Mouse (Mus musculus) limb, embryonic 15.5 days (tissue): ENCODE data around the gene Pabpn1l. TPM values are rescaled to one million over a fixed set of nuclear protein-coding genes. Genes with fewer than 3 reads are reported as not detected.

Source experiments
- ATAC-seq: fragments of 200-750 bp; cut with Nextera tagmentation; 2 replicates; pipeline ENCODE4 v1.8.0; 2017; ENCODE audit warnings: low read depth, moderate TSS enrichment; ENCODE audit not compliant: insufficient number of reproducible peaks, low FRiP score, low TSS enrichment
- H3K27ac ChIP-seq: fragments of 300-500 bp; sonication (generic); 2 replicates; pipeline ENCODE4 v1.5.1; 2015; ENCODE audit warnings: moderate library complexity, mild to moderate bottlenecking, inconsistent platforms
- H3K27me3 ChIP-seq: fragments of 300-500 bp; sonication (generic); 2 replicates; pipeline ENCODE4 v1.6.1; 2015; ENCODE audit warnings: inconsistent platforms
- H3K36me3 ChIP-seq: fragments of 300-500 bp; sonication (generic); 2 replicates; pipeline ENCODE4 v1.6.1; 2015; ENCODE audit warnings: inconsistent platforms
- H3K4me1 ChIP-seq: fragments of 300-500 bp; sonication (generic); 2 replicates; pipeline ENCODE4 v1.6.1; 2015; ENCODE audit warnings: inconsistent platforms
- H3K4me2 ChIP-seq: fragments of 300-500 bp; sonication (generic); 2 replicates; pipeline ENCODE4 v1.6.1; 2015; ENCODE audit warnings: mild to moderate bottlenecking, inconsistent platforms
- H3K4me3 ChIP-seq: fragments of 300-500 bp; sonication (generic); 2 replicates; pipeline ENCODE4 v1.5.1; 2015; ENCODE audit warnings: mild to moderate bottlenecking, inconsistent platforms
- H3K9ac ChIP-seq: fragments of 300-500 bp; sonication (generic); 2 replicates; pipeline ENCODE4 v1.6.1; 2015; ENCODE audit warnings: inconsistent platforms
- H3K9me3 ChIP-seq: fragments of 300-500 bp; sonication (generic); 2 replicates; pipeline ENCODE4 v1.6.1; 2016; ENCODE audit warnings: inconsistent platforms
- WGBS: fragments of 180-500 bp; shearing (Covaris S2); methylation state at CpG from one replicate; pipeline ENCODE4 v1.1.7; 2015; 5-methylcytosine and 5-hydroxymethylcytosine counted together
- polyA plus RNA-seq: library from polyadenylated mRNA; unstranded; fragments of >200 nt; fragmentation: Nextera tagmentation; extraction: Ambion mirVana; gene quantifications from 2 replicates; pipeline ENCODE4 v1.2.1, GENCODE M21; 2015

Gene Pabpn1l
- polyA plus RNA-seq, 1 experiment from 2014 or later: not detected

GRCm38 (mm10) chr8:122610612-122611277 lies 11.8 kb downstream of the Pabpn1l start:
- Histone ChIP-seq H3K9ac (peak overlapping the region; percentile 61), H3K27me3 (no peaks in the 10 kb centered on the region), H3K4me2 (peak overlapping the region; percentile 96), H3K4me1 (peaks cover 24% of the 10 kb centered on the region), H3K9me3 (no peaks in the 10 kb centered on the region), H3K4me3 (peak overlapping the region; percentile 72), H3K27ac (peak overlapping the region; percentile 75; the same call in 1 of the 2 replicates), H3K36me3 (peaks cover 22% of the 10 kb centered on the region)
- 4% methylated on average over 20 of the region's 20 CpGs for WGBS
- 0 out of 2 replicates have a peak, but pooled peaks have one; percentile 3 for ATAC-seq

DNA sequence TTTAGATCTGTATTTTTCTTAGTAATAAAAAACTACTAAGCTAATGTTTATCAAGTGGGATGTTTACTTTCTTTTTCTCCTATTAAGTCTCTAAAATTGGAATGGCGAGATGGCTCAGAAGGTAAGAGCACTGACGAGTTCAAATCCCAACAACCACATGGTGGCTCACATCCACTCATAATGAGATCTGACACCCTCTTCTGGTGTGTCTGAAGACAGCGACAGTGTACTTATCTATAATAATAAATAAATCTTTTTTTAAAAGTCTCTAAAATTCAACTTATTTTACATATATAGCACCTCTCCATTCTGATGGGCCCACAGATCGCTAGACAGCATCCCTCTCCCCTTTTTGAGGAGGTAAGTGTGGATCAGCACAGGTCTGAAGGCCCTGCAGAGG lies 12.3 kb downstream of the Pabpn1l start:
- Histone ChIP-seq H3K4me3 (peak overlapping the region; percentile 72), H3K4me2 (peak overlapping the region; percentile 96; the same call in 1 of the 2 replicates)

DNA sequence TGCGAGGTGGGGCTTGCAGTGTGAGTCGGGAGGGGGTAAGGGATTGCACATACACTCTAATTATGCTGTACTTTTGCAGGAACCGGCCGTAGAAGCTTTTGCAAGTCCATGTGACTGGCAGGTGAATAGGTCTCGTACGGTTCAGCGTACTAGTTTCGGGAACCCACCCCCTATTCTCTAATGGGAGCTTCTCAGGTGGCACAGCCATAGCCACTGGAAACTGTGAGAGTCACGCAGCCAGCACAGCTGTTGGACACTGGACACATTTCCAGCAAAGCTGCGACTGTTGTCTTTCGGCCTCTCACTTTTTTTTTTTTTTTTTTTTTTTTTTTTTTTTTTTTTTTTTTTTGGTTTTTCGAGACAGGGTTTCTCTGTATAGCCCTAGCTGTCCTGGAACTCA lies 15.7 kb downstream of the Pabpn1l start:
- WGBS: 75% methylated on average over 11 of the region's 12 CpGs
- H3K27me3 ChIP-seq: no peaks in the 10 kb centered on the region
- H3K9ac ChIP-seq: no peak overlapping the region
- H3K36me3 ChIP-seq: no peaks in the 10 kb centered on the region
- H3K4me1 ChIP-seq: peaks cover 7% of the 10 kb centered on the region
- no peak overlapping the region for H3K4me2 ChIP-seq
- H3K27ac ChIP-seq: no peak overlapping the region
- no peaks in the 10 kb centered on the region for H3K9me3 ChIP-seq
- ATAC-seq: no peak
- H3K4me3 ChIP-seq: no peak overlapping the region

More for the DNA sequence above, 12.3 kb downstream of the Pabpn1l start:
- Histone ChIP-seq H3K36me3 (peaks cover 19% of the 10 kb centered on the region), H3K27ac (no peak overlapping the region), H3K9me3 (no peaks in the 10 kb centered on the region), H3K9ac (no peak overlapping the region), H3K4me1 (peaks cover 20% of the 10 kb centered on the region), H3K27me3 (no peaks in the 10 kb centered on the region)
- no peak for ATAC-seq
- WGBS: 58% methylated on average over 4 of the region's 4 CpGs

GRCm38 (mm10) chr8:122605367-122605766 lies 17.2 kb downstream of the Pabpn1l start:
- H3K9me3 ChIP-seq: no peaks in the 10 kb centered on the region
- ATAC-seq: no peak
- no peak overlapping the region for H3K4me3 ChIP-seq
- H3K4me1 ChIP-seq: peaks cover 1% of the 10 kb centered on the region; the same call in 1 of the 2 replicates
- H3K4me2 ChIP-seq: no peak overlapping the region
- no peak overlapping the region for H3K9ac ChIP-seq
- no peaks in the 10 kb centered on the region for H3K27me3 ChIP-seq
- whole genome bisulfite sequencing: 70% methylated on average over 4 of the region's 4 CpGs
- no peak overlapping the region for H3K27ac ChIP-seq
- H3K36me3 ChIP-seq: 0 out of 2 replicates have a peak, but pooled peaks cover 4% of the 10 kb centered on the region

- Histone ChIP-seq H3K4me1 (no peaks in the 10 kb centered on the region), H3K4me2 (no peak overlapping the region), H3K9ac (no peak overlapping the region), H3K9me3 (no peaks in the 10 kb centered on the region), H3K27me3 (no peaks in the 10 kb centered on the region), H3K36me3 (0 out of 2 replicates have a peak, but pooled peaks cover 4% of the 10 kb centered on the region), H3K27ac (no peak overlapping the region), H3K4me3 (no peak overlapping the region)
- 40% methylated on average over 1 of the region's 1 CpGs for WGBS
- no peak for ATAC-seq
Measured at GRCm38 (mm10) chr8:122604640-122605039, 17.9 kb downstream of the Pabpn1l start.

DNA sequence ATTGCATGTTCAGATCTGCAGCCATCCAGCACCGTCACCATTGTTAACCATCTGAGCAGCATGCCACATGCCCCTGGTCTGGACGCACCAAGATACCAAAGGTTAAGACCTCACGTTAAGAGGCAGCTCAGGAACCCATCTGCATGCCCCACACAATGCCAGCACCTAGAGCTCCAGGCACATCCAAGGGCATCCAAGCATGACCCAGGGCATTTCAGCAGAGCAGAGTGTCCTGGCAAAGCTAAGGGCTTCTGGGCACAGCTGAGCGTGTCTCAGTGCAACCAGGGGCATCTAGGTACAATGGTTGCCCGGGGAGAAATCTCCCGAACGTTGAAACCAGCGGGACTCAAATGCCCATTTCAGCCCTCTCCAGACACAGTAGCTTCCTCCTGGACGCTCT lies 21.9 kb downstream of the Pabpn1l start:
- 89% methylated on average over 9 of the region's 9 CpGs for WGBS
- no peaks in the 10 kb centered on the region for H3K4me1 ChIP-seq
- no peaks in the 10 kb centered on the region for H3K9me3 ChIP-seq
- H3K36me3 ChIP-seq: peaks cover 13% of the 10 kb centered on the region
- H3K4me3 ChIP-seq: no peak overlapping the region
- H3K4me2 ChIP-seq: no peak overlapping the region
- ATAC-seq: no peak
- H3K9ac ChIP-seq: no peak overlapping the region
- no peak overlapping the region for H3K27ac ChIP-seq
- H3K27me3 ChIP-seq: no peaks in the 10 kb centered on the region

DNA sequence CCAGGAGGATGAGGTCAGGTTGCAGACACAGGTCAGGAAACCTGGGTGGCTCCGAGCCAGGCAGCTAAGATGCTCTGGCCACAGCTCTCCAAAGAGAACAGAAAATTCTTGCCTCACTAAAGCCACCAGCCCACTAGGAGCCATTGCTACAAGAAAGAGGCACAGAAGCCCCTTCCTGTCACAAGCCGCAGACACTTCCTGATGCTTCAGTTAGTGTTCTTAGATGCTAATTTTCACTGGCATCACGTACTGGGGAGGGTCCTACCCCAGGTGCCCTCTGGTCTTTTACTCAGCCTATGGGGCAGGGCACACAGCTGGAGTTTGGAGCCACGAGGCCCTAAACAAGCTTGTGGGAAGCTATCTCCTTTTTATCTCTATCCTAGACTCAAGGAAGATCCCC lies 26.5 kb downstream of the Pabpn1l start:
- Histone ChIP-seq H3K9me3 (no peaks in the 10 kb centered on the region), H3K27me3 (no peaks in the 10 kb centered on the region), H3K36me3 (peaks cover 9% of the 10 kb centered on the region), H3K27ac (no peak overlapping the region), H3K4me1 (0 out of 2 replicates have a peak, but pooled peaks cover 6% of the 10 kb centered on the region), H3K4me2 (no peak overlapping the region), H3K4me3 (no peak overlapping the region), H3K9ac (no peak overlapping the region)
- WGBS: 49% methylated on average over 4 of the region's 4 CpGs
- no peak for ATAC-seq

DNA sequence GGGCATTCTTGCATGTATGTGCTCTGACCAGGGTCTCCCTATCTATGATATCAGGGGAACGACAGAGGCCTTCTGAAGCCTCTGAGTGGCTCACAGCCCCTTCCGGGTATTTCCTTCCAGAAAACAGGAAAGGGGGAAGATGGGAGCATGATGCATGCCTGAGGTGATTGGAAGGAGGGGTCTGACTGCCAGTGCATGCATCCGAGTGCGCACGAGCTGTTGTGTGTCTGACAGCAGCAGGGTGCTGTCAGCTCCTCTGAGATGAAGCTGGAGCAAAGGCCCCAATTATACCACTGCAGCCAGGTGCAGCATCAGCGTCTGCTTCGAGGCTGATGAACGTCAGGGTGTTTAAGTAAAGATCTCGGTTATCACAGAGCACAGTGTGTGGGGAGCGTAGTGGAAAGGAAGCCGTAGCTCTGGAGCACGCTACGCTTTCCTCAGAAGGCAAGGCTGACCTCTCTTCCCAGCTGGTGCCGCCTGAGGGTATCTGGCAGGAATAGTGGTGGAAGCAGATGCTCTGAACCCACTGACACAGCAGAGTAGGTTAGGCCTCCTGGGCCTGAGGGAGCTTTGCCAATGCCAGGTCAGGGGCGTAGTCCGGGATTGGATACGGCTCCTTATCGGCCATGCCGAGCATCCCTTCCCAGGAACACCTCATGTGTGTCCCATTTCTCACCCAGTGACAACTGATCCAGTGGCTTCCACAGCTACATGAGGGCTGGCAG lies 28.6 kb downstream of the Pabpn1l start:
- Histone ChIP-seq H3K36me3 (peaks cover 9% of the 10 kb centered on the region), H3K4me2 (no peak overlapping the region), H3K4me3 (no peak overlapping the region), H3K9ac (no peak overlapping the region), H3K4me1 (0 out of 2 replicates have a peak, but pooled peaks cover 6% of the 10 kb centered on the region), H3K27me3 (no peaks in the 10 kb centered on the region), H3K27ac (no peak overlapping the region), H3K9me3 (no peaks in the 10 kb centered on the region)
- ATAC-seq: no peak
- WGBS: 76% methylated on average over 19 of the region's 19 CpGs

- no peak overlapping the region for H3K27ac ChIP-seq
Measured at GRCm38 (mm10) chr8:122593240-122593639, 29.3 kb downstream of the Pabpn1l start.

GRCm38 (mm10) chr8:122586749-122587148 lies 35.8 kb downstream of the Pabpn1l start:
- WGBS: 75% methylated on average over 10 of the region's 10 CpGs
- Histone ChIP-seq H3K9ac (no peak overlapping the region), H3K27me3 (no peaks in the 10 kb centered on the region), H3K36me3 (no peaks in the 10 kb centered on the region), H3K4me3 (no peak overlapping the region), H3K4me1 (peaks cover 5% of the 10 kb centered on the region; the same call in 1 of the 2 replicates), H3K9me3 (no peaks in the 10 kb centered on the region), H3K4me2 (no peak overlapping the region), H3K27ac (no peak overlapping the region)
- no peak for ATAC-seq

More at GRCm38 (mm10) chr8:122593240-122593639, 29.3 kb downstream of the Pabpn1l start:
- 48% methylated on average over 12 of the region's 12 CpGs for WGBS
- Histone ChIP-seq H3K4me2 (no peak overlapping the region), H3K9ac (no peak overlapping the region), H3K9me3 (no peaks in the 10 kb centered on the region), H3K4me3 (no peak overlapping the region), H3K36me3 (peaks cover 2% of the 10 kb centered on the region; the same call in 1 of the 2 replicates), H3K4me1 (0 out of 2 replicates have a peak, but pooled peaks cover 6% of the 10 kb centered on the region), H3K27me3 (no peaks in the 10 kb centered on the region)
- no peak for ATAC-seq

- ATAC-seq: no peak
- Histone ChIP-seq H3K4me2 (no peak overlapping the region), H3K4me3 (no peak overlapping the region), H3K4me1 (peaks cover 5% of the 10 kb centered on the region; the same call in 1 of the 2 replicates), H3K9ac (no peak overlapping the region), H3K27ac (peak overlapping the region; percentile 4; the same call in 1 of the 2 replicates), H3K27me3 (no peaks in the 10 kb centered on the region), H3K9me3 (no peaks in the 10 kb centered on the region), H3K36me3 (no peaks in the 10 kb centered on the region)
- 37% methylated on average over 7 of the region's 7 CpGs for WGBS
Measured at GRCm38 (mm10) chr8:122586171-122586570, 36.4 kb downstream of the Pabpn1l start.

GRCm38 (mm10) chr8:122585411-122585891 lies 37.1 kb downstream of the Pabpn1l start:
- Histone ChIP-seq H3K9ac (no peak overlapping the region), H3K27ac (0 out of 2 replicates have a peak overlapping the region, but pooled peaks have one; percentile 4), H3K4me1 (peaks cover 13% of the 10 kb centered on the region; the same call in 1 of the 2 replicates), H3K4me2 (no peak overlapping the region), H3K4me3 (no peak overlapping the region), H3K9me3 (no peaks in the 10 kb centered on the region), H3K27me3 (no peaks in the 10 kb centered on the region), H3K36me3 (no peaks in the 10 kb centered on the region)
- no peak for ATAC-seq
- WGBS: 59% methylated on average over 14 of the region's 14 CpGs
